ENCODE assay signal across 11 mouse cellular contexts in the genomic region with DNA sequence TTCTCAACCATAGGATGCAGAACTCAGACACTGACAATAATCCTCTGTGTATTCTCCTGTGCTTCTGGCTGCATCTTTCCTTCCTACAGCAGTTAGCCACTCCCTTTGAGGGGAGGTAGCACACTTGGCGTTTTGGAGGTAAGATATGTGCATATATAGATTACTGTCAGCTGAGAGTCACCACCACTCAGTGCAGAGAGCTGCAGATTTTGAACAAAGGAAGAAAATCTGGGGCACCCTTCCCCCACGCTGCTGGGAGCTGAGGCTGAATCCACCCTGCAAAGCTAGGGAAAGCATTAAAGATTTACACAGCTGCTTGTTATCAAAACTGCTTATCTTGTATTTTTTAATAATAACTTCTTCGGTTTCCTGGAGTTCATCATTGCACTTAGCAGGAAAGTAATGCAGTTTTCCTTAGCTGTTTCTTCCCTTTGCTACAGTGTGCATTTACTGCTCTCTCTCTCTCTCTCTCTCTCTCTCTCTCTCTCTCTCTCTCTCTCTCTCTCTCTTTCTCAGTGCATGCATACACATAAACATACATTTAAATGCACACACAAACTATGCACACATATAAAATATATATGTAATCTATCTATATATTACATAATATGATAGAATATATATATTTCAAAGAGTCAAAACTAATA.
A peak's percentile ranks its signal among the peaks of the same experiment; 100 is the strongest.
DNase-seq lines count a peak whose midpoint lies in the region; ATAC-seq lines count a peak whose summit lies in the region.
"Had no signal": no experiment of that assay in that cellular context is flagged by ENCODE, and none has a peak within 500 bp of the region (broad histone marks: within the 10 kb centered on the region; RNA-seq: fewer than 3 reads in every experiment).

No protein-coding gene starts in this region.

- no peak for DNase-seq in neural tube, embryonic 10.5 days (ENCODE audit: extremely low spot score, low spot score)
- no peak for DNase-seq in heart, embryonic 10.5 days (ENCODE audit: low spot score)
- no peak for DNase-seq in ovary, postnatal 10 days (ENCODE audit: low spot score)
- DNase-seq in thymus, postnatal 10 days (ENCODE audit: low spot score in 2 of 2) = no peak
- no peak for DNase-seq in lung, adult 18-20 months
- DNase-seq: kidney, postnatal 10 days had no signal

- H3K9ac ChIP-seq in neural tube, embryonic 12.5 days = no peak overlapping the region
- 0 out of 2 replicates have a peak overlapping the region, but pooled peaks have one; percentile 14 for H3K9ac ChIP-seq in hindbrain, embryonic 13.5 days
- no peak overlapping the region for H3K9ac ChIP-seq in midbrain, embryonic 16.5 days (ENCODE audit: low read depth, low read length)
- H3K9ac ChIP-seq: stomach, embryonic 15.5 days had no signal

- no peak overlapping the region for H3K4me2 ChIP-seq in neural tube, embryonic 12.5 days (replicated peaks)
- no peak overlapping the region for H3K4me2 ChIP-seq in hindbrain, embryonic 13.5 days
- no peak overlapping the region for H3K4me2 ChIP-seq in midbrain, embryonic 16.5 days (ENCODE audit: low read length)
- H3K4me2 ChIP-seq: stomach, embryonic 15.5 days had no signal

- no peaks in the 10 kb centered on the region for H3K27me3 ChIP-seq in neural tube, embryonic 12.5 days (replicated peaks)
- no peaks in the 10 kb centered on the region for H3K27me3 ChIP-seq in hindbrain, embryonic 13.5 days
- H3K27me3 ChIP-seq in midbrain, embryonic 16.5 days (ENCODE audit: control insufficient read depth, insufficient read depth, low read depth, low read length) = no peaks in the 10 kb centered on the region
- no peaks in the 10 kb centered on the region for H3K27me3 ChIP-seq in heart, embryonic 10.5 days (ENCODE audit: insufficient read depth, poor library complexity, severe bottlenecking)
- H3K27me3 ChIP-seq: stomach, embryonic 15.5 days had no signal

- no peaks in the 10 kb centered on the region for H3K9me3 ChIP-seq in neural tube, embryonic 12.5 days
- H3K9me3 ChIP-seq in hindbrain, embryonic 13.5 days = no peaks in the 10 kb centered on the region
- no peaks in the 10 kb centered on the region for H3K9me3 ChIP-seq in midbrain, embryonic 16.5 days (replicated peaks; ENCODE audit: control insufficient read depth, low read length, poor library complexity, severe bottlenecking)
- H3K9me3 ChIP-seq in heart, embryonic 10.5 days = no peaks in the 10 kb centered on the region
- H3K9me3 ChIP-seq: stomach, embryonic 15.5 days had no signal

- H3K4me3 ChIP-seq in neural tube, embryonic 12.5 days = no peak overlapping the region
- no peak overlapping the region for H3K4me3 ChIP-seq in hindbrain, embryonic 13.5 days
- H3K4me3 ChIP-seq in midbrain, embryonic 16.5 days (ENCODE audit: low read depth, low read length) = no peak overlapping the region
- no peak overlapping the region for H3K4me3 ChIP-seq in heart, embryonic 10.5 days
- H3K4me3 ChIP-seq: myocyte; stomach, embryonic 15.5 days had no signal

- H3K4me1 ChIP-seq in neural tube, embryonic 12.5 days = no peaks in the 10 kb centered on the region
- H3K4me1 ChIP-seq in hindbrain, embryonic 13.5 days (replicated peaks) = peaks cover 3% of the 10 kb centered on the region; the same call in 1 of the 2 replicates
- peaks cover 11% of the 10 kb centered on the region for H3K4me1 ChIP-seq in midbrain, embryonic 16.5 days (ENCODE audit: control insufficient read depth, insufficient read depth, low read length)
- H3K4me1 ChIP-seq in heart, embryonic 10.5 days = no peaks in the 10 kb centered on the region
- H3K4me1 ChIP-seq: stomach, embryonic 15.5 days had no signal

- 0 out of 2 replicates have a peak, but pooled peaks have one; percentile 48 for ATAC-seq in neural tube, embryonic 12.5 days (ENCODE audit: low FRiP score, low read depth)
- ATAC-seq in hindbrain, embryonic 13.5 days (ENCODE audit: low FRiP score) = peak; percentile 89
- peak; percentile 97 for ATAC-seq in midbrain, embryonic 16.5 days

- H3K27ac ChIP-seq in neural tube, embryonic 12.5 days = no peak overlapping the region
- peak overlapping the region; percentile 66 for H3K27ac ChIP-seq in hindbrain, embryonic 13.5 days
- H3K27ac ChIP-seq in midbrain, embryonic 16.5 days (ENCODE audit: low read length) = peak overlapping the region; percentile 80
- no peak overlapping the region for H3K27ac ChIP-seq in heart, embryonic 10.5 days
- H3K27ac ChIP-seq: stomach, embryonic 15.5 days had no signal

- H3K36me3 ChIP-seq in neural tube, embryonic 12.5 days = no peaks in the 10 kb centered on the region
- H3K36me3 ChIP-seq in hindbrain, embryonic 13.5 days = no peaks in the 10 kb centered on the region
- no peaks in the 10 kb centered on the region for H3K36me3 ChIP-seq in midbrain, embryonic 16.5 days (ENCODE audit: control insufficient read depth, insufficient read depth, low read length)
- H3K36me3 ChIP-seq in heart, embryonic 10.5 days = no peaks in the 10 kb centered on the region
- H3K36me3 ChIP-seq: stomach, embryonic 15.5 days had no signal

- WGBS in neural tube, embryonic 12.5 days = 51% methylated on average over 3 of the region's 3 CpGs
- 44% methylated on average over 3 of the region's 3 CpGs for WGBS in hindbrain, embryonic 13.5 days
- WGBS in midbrain, embryonic 16.5 days = 22% methylated on average over 3 of the region's 3 CpGs
- WGBS in heart, embryonic 10.5 days = 49% methylated on average over 3 of the region's 3 CpGs

Comparison
In these comparisons a context has a peak if more than half of its experiments do, and no peak if none do; other contexts are left out.
1. H3K27ac ChIP-seq: peak in hindbrain, embryonic 13.5 days (single experiment) and midbrain, embryonic 16.5 days (single experiment); none in neural tube, embryonic 12.5 days (single experiment) and heart, embryonic 10.5 days (single experiment).
2. Peak in every context shown above with its lines, with median percentiles within 50 percentile points of each other: ATAC-seq.